Mouse (Mus musculus) megakaryocyte-erythroid progenitor cell, adult 5-6 weeks (primary cell): ENCODE data around the gene Tchp. TPM values are rescaled to one million over a fixed set of nuclear protein-coding genes. Genes with fewer than 3 reads are reported as not detected.
A peak's percentile ranks its signal among the peaks of the same experiment; 100 is the strongest.

Source experiments
- ATAC-seq: replicated peaks from 2 replicates; pipeline ENCODE4 v1.8.0; 2016; ENCODE audit warnings: mild to moderate bottlenecking, inconsistent platforms; ENCODE audit not compliant: severe bottlenecking, poor library complexity, low FRiP score, low TSS enrichment
- total RNA-seq, 2 experiments: library from RNA; stranded (forward) in 1 of 2; stranded (reverse) in 1 of 2; fragments of 200-1000, 215-1000 nt in 1 of 2; fragments of >200 nt in 1 of 2; fragmentation: Nextera tagmentation in 1 of 2; gene quantifications; 2 replicates each; pipeline ENCODE4 v1.2.3; 2014 to 2017

The Tchp gene
- total RNA-seq (2014; fragmentation: Nextera tagmentation) (19.9 and 20.3 TPM in 2 replicates), total RNA-seq (2017) (11.8 and 16.3 TPM in 2 replicates)

GRCm38 (mm10) chr5:114707265-114708068, at the start of gene Tchp:
Gene Tchp (plus strand): TSS chr5:114707760.
- ATAC-seq: peak; percentile 59

GRCm38 (mm10) chr5:114658255-114658654, 49.3 kb upstream of the Tchp start, which contains the start of gene Trpv4:
Gene Trpv4 (minus strand): TSS chr5:114658421.
- ATAC-seq: no peak

DNA sequence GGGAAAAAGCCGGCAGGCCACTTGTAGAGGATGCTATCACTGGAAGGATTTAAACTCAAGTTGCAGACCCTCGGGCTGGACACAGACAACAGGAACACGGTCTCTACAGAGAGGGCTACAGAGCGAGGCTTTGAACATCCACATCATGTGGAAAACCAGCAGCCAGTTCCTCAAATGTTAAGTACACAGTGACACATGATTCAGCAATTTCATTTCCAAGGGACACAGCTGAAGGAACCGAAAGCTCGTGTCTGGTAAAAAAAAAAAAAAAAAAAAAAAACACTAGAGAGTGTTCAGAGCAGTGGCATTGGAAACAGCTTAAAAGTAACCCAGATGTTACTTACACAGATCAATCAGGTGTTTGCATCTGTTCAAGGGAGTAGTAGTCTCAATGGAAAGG, 46.5 kb upstream of the Tchp start:
- no peak for ATAC-seq

DNA sequence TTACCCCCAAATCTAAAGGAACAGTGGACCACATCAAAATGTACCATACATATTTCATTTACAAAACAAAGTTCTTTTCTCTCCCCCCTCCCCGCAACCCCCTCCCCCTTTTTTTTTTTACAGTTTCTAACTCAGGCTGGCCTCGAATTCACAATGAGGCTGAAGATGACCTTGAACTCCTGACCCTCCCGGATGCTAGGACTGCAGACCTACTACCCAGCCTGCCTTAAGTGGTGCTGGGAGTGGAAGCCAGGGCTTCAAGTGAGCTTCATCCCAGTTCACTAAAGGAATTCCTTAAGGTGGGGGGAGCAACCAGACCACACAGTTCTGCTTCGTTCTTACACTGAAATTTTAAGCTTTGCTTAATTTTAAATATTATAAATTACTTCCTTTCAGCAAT, 43.4 kb upstream of the Tchp start:
- ATAC-seq: no peak

DNA sequence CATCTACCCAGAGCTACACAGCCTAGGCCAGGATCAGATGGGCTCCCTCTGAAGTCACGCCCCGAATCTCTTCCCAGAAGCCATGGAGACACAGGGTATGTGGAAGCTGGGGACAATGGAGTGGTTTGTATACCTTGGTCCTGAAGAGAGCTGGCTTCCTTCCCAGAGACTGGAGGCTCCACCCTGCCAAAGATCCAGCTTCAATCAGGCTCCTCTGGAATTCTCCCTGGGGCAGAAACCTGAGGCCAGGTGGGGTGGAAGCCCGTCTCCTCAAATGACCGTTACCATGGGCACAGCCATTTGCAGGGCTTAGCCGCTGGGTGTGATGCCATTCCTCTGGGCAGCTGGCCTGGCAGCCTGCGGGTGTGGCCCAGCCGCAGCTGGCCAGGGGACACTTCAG, 42.8 kb upstream of the Tchp start:
- no peak for ATAC-seq

DNA sequence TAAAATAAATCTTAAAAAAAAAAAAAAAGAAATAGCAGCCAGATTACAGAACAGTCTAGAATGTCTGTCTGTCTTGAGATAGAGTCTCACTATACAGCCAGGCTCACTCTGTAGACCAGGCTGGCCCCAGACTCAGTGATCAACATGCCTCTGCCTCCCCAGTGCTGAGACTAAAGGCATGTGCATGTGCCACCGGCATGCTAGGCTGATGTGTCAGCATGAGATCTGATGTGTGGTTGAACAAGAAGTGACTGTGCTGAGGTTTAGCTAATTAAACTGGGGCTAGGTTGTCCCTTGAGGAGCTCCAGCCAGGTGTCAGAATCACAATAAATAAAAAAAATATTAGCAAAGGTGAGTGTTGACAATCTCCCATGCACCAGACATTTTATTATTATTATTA, 40.9 kb upstream of the Tchp start:
- ATAC-seq: no peak

GRCm38 (mm10) chr5:114667228-114667856, 40.2 kb upstream of the Tchp start:
- peak; percentile 99 for ATAC-seq

- no peak for ATAC-seq
These were observed 38.5 kb upstream of the Tchp start for GRCm38 (mm10) chr5:114669014-114669413.

GRCm38 (mm10) chr5:114673114-114673513, 34.4 kb upstream of the Tchp start:
- no peak for ATAC-seq

GRCm38 (mm10) chr5:114674594-114674993, 33.0 kb upstream of the Tchp start:
- ATAC-seq: no peak

- ATAC-seq: no peak
These were observed 27.5 kb upstream of the Tchp start for GRCm38 (mm10) chr5:114679841-114680591.

- no peak for ATAC-seq
These were observed 26.8 kb upstream of the Tchp start for GRCm38 (mm10) chr5:114680676-114681285.

- ATAC-seq: no peak
These were observed 25.8 kb upstream of the Tchp start for GRCm38 (mm10) chr5:114681717-114682116.

DNA sequence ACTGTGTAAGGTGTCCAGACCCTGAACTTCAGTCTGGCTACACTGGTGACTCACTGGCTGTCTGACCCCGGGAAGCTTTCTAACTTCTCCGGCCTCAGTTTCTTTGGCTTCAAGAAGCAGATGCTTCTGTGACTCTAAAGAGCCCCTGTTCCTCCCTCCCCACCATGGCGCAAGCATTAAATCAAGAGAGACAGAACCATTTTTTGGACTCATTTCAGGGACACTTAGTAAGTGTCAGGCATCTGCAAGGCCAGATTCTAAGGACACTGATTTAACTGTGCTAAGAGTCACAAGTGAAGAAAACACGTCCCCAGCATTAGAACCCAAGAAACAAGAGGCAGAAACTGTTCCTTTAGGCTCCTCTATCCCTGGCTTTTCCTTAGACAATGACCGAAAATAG, 21.6 kb upstream of the Tchp start:
- no peak for ATAC-seq

GRCm38 (mm10) chr5:114686726-114687210, 20.8 kb upstream of the Tchp start:
- no peak for ATAC-seq

DNA sequence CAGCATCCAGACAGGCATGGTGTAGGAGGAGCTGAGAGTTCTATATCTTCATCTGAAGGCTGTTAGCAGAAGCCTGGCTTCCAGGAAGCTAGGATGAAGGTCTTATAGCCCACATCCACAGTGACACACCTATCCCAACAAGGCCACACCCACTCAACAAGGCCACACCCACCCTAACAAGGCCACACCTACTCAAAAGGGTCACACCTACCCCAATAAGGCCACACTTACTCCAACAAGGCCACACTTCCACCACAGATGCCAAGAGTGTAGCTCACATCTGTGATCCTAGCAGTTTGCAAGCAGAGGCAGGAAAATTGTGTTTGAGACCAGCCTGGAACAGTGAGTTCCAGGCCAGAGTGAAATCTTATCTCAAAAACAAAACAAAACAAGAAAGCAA, 19.7 kb upstream of the Tchp start:
- no peak for ATAC-seq

DNA sequence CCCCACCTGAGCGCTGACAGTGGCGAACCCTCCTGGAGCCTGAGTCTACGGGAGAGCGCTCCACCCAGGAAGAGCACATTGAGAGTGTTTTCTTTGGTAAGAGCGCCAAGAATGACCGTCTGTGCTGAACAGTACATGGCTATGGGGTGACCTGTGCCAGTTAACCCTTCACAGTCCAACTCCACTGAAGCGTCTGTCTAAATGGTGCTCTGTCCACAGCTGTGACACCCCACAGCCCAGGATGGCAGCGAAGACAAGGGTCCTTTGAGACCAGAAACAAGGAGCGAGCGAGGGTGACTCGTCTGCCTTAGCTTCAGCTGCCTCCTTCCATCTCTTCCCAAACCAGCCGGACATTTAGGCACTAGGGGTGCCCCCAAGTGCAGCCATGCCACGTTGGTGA, 18.9 kb upstream of the Tchp start:
- ATAC-seq: no peak

DNA sequence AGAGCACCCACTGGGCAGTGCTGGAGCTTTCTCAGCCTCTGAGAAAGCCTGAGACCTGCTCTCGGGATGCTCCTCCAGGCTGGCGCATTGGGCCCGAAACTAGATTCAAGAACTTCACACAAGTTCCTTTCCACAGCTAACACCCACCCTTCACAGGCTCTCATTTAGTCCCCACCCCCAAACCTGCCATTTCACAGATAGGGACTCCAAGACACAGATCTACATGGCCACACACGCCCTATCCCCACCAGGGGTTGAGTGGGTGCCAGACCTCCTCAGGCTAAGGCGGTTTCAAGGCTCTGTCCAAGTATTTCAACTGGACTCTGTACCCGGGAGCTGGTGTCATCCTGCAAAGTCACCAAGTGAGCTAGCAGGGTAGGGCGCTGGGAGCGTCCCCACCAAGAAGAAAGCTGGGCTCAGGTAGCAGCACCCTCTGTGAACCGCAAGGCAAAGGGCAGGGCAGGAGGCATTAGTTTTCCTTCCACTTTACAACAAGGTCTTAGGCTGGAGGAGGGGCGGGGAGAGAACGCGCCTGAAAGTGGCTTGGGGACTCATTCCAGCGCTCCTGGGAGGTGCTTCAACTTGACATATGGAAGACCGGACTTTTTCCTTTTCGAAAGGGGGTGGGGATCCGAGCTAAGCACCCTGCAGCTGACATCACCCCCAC, 17.7 kb upstream of the Tchp start:
- peak; percentile 57 for ATAC-seq
